ENCODE assay signal across 17 mouse cellular contexts in genomic region chr14:45830457-45830856, GRCm38 (mm10).
"Had no signal": no experiment of that assay in that cellular context is flagged by ENCODE, and none has a peak within 500 bp of the region (broad histone marks: within the 10 kb centered on the region; RNA-seq: fewer than 3 reads in every experiment).

No protein-coding gene starts in this region.

- H3K36me3 ChIP-seq: midbrain, embryonic 10.5 days; midbrain, embryonic 12.5 days; midbrain, embryonic 15.5 days; neural tube, embryonic 13.5 days; neural tube, embryonic 15.5 days had no signal

- H3K27me3 ChIP-seq: midbrain, embryonic 12.5 days; midbrain, embryonic 15.5 days; neural tube, embryonic 13.5 days; neural tube, embryonic 15.5 days had no signal

- H3K9ac ChIP-seq: lung, embryonic 14.5 days; midbrain, embryonic 12.5 days; midbrain, embryonic 15.5 days; neural tube, embryonic 13.5 days; neural tube, embryonic 15.5 days had no signal

- H3K4me3 ChIP-seq: midbrain, embryonic 10.5 days; midbrain, embryonic 12.5 days; midbrain, embryonic 15.5 days; neural tube, embryonic 13.5 days; neural tube, embryonic 15.5 days had no signal

- H3K4me1 ChIP-seq: midbrain, embryonic 10.5 days; midbrain, embryonic 12.5 days; midbrain, embryonic 15.5 days; neural tube, embryonic 13.5 days; neural tube, embryonic 15.5 days had no signal

- DNase-seq: lung, adult 18-20 months; lung, embryonic 14.5 days; lung, postnatal 10 days; lung, postnatal 4 days; retina, postnatal 1 day; right cerebral cortex, adult 18-20 months; right cerebral cortex, postnatal 25 days; right cerebral cortex, postnatal 4 days; spleen, adult 18-20 months; thymus, adult 2 months; thymus, postnatal 25 days; thymus, postnatal 4 days had no signal

- H3K4me2 ChIP-seq: lung, embryonic 14.5 days; midbrain, embryonic 12.5 days; midbrain, embryonic 15.5 days; neural tube, embryonic 13.5 days; neural tube, embryonic 15.5 days had no signal

- H3K27ac ChIP-seq: midbrain, embryonic 10.5 days; midbrain, embryonic 12.5 days; midbrain, embryonic 15.5 days; neural tube, embryonic 13.5 days; neural tube, embryonic 15.5 days had no signal

- ATAC-seq: midbrain, embryonic 15.5 days had no signal

- H3K9me3 ChIP-seq: midbrain, embryonic 10.5 days; midbrain, embryonic 12.5 days; midbrain, embryonic 15.5 days; neural tube, embryonic 13.5 days; neural tube, embryonic 15.5 days had no signal
